Mouse (Mus musculus) G1E (cell line): ENCODE measurements around the gene Clybl. TPM values are rescaled to one million over a fixed set of nuclear protein-coding genes. Genes with fewer than 3 reads are reported as not detected.

Experiments
- ATAC-seq: 2 replicates; pipeline ENCODE4 v1.8.0; 2016; ENCODE audit warnings: mild to moderate bottlenecking; ENCODE audit not compliant: insufficient number of reproducible peaks, poor library complexity, low FRiP score, severe bottlenecking; ENCODE audit errors: extremely low read depth
- DNase-seq: peaks from one replicate; pipeline ENCODE4 v3.0.0; 2012; ENCODE audit warnings: low spot score
- H3K27me3 ChIP-seq: 2 replicates; pipeline ENCODE4 v1.6.1; 2012; ENCODE audit warnings: mild to moderate bottlenecking, low read length, inconsistent platforms; ENCODE audit not compliant: insufficient read depth
- H3K36me3 ChIP-seq: replicated peaks from 2 replicates; pipeline ENCODE3; 2012; ENCODE audit warnings: mild to moderate bottlenecking, inconsistent platforms
- H3K4me1 ChIP-seq: 2 replicates; pipeline ENCODE4 v1.6.1; 2012; ENCODE audit warnings: low read depth, low read length, inconsistent platforms, mixed read lengths; ENCODE audit not compliant: insufficient read depth
- H3K4me3 ChIP-seq: 2 replicates; pipeline ENCODE4 v1.5.1; 2012; ENCODE audit warnings: low read depth, mild to moderate bottlenecking, inconsistent platforms, low read length, moderate library complexity, mixed read lengths
- H3K9me3 ChIP-seq: replicated peaks from 2 replicates; pipeline ENCODE4 v1.6.1; 2012; ENCODE audit warnings: inconsistent platforms
- CTCF ChIP-seq: IDR thresholded peaks from 2 replicates; pipeline ENCODE4 v1.5.1; 2012; ENCODE audit warnings: low read depth, low read length, inconsistent platforms, mixed read lengths
- GATA1 ChIP-seq: IDR thresholded peaks from 2 replicates; pipeline ENCODE4 v1.6.1; 2012; ENCODE audit warnings: borderline replicate concordance, low read length, inconsistent platforms, mixed read lengths
- GATA2 ChIP-seq: IDR thresholded peaks from 2 replicates; pipeline ENCODE4 v1.6.1; 2012; ENCODE audit warnings: low read depth, low read length, inconsistent platforms, borderline replicate concordance
- POLR2AphosphoS5 ChIP-seq: IDR thresholded peaks from 2 replicates; pipeline ENCODE4 v1.6.1; 2012; ENCODE audit warnings: low read depth, low read length, inconsistent platforms; ENCODE audit not compliant: insufficient replicate concordance
- TAL1 ChIP-seq: conservative IDR thresholded peaks from 2 replicates; pipeline ENCODE4 v1.6.1; 2012; ENCODE audit warnings: low read depth, low read length, inconsistent platforms, mixed read lengths
- polyA plus RNA-seq: library from polyadenylated mRNA; stranded (reverse); fragments of >175 nt; gene quantifications from 2 replicates; pipeline ENCODE4 v1.2.3, GENCODE M21; 2012
- total RNA-seq, 2 experiments: library from RNA; stranded (forward) in 1 of 2; stranded (reverse) in 1 of 2; fragments of 200-1000 nt in 1 of 2; fragments of >200 nt in 1 of 2; fragmentation: Nextera tagmentation in 1 of 2; gene quantifications; 2 replicates each; pipeline ENCODE4 v1.2.3; 2014 to 2017

The Clybl gene
- total and polyA plus RNA-seq, 3 experiments: 44.6 to 263 (median 45.1) TPM

DNA sequence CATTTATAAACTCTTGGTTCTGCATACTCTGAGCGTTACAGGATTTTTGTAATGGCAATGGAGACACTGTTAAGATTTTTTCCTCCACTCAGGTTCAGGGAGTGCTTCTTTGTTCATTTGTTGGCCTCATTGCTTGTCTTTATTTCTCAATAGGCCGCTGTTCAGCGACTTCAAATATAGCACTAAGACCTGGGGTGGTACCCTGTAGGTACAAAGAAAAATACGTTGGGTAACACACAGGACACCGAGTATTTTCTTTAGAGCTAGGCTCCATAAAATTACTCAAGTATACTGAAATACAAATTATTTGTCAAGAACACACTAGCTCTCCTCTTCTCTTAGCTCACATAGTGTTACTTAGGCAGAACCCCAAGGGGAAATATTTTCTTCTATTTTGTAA lies 48.5 kb downstream of the Clybl start:
- ATAC-seq (no peak), DNase-seq (no peak)
- Histone ChIP-seq H3K36me3 (peaks cover 25% of the 10 kb centered on the region), H3K4me1 (no peaks in the 10 kb centered on the region), H3K27me3 (no peaks in the 10 kb centered on the region), H3K9me3 (no peaks in the 10 kb centered on the region), H3K4me3 (no peak overlapping the region)
- TF ChIP-seq CTCF: no peak
- TF ChIP-seq GATA1: no peak
- TF ChIP-seq TAL1: no peak
- no peak for TF ChIP-seq POLR2AphosphoS5
- no peak for TF ChIP-seq GATA2

DNA sequence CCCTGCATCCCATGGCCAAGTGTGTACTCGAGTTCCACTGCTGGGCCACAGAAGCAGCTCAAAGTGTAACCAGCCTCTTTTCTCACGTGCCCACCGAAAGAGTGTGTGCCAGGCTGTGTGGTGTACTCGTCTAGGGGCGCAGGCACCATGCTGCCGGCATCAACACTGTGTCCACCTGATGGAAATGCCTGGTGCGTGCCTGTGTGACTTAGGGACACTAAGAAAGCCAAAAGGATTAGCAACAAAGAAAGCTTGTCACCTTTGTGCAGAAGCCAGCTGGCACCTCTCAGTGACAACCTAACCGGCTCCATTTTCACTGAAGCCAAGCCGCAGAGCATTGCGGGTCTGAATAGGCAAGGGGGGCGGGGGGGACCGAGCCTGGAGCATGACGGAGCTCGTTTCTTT lies 49.1 kb downstream of the Clybl start:
- no peak overlapping the region for H3K4me3 ChIP-seq
- H3K4me1 ChIP-seq: no peaks in the 10 kb centered on the region
- peaks cover 19% of the 10 kb centered on the region for H3K36me3 ChIP-seq
- no peaks in the 10 kb centered on the region for H3K9me3 ChIP-seq
- ATAC-seq (no peak), DNase-seq (no peak)
- no peaks in the 10 kb centered on the region for H3K27me3 ChIP-seq
- TF ChIP-seq TAL1 (no peak), CTCF (no peak), POLR2AphosphoS5 (no peak), GATA1 (no peak), GATA2 (no peak)

GRCm38 (mm10) chr14:122231073-122231472 lies 49.6 kb downstream of the Clybl start:
- DNase-seq: no peak
- Histone ChIP-seq H3K36me3 (peaks cover 17% of the 10 kb centered on the region), H3K9me3 (no peaks in the 10 kb centered on the region), H3K27me3 (no peaks in the 10 kb centered on the region), H3K4me1 (no peaks in the 10 kb centered on the region), H3K4me3 (no peak overlapping the region)
- ATAC-seq: no peak
- TF ChIP-seq GATA2 (no peak), POLR2AphosphoS5 (no peak), GATA1 (no peak), TAL1 (no peak), CTCF (no peak)

- H3K4me3 ChIP-seq: no peak overlapping the region
- DNase-seq: no peak
Measured at GRCm38 (mm10) chr14:122233212-122233714, 51.8 kb downstream of the Clybl start.

DNA sequence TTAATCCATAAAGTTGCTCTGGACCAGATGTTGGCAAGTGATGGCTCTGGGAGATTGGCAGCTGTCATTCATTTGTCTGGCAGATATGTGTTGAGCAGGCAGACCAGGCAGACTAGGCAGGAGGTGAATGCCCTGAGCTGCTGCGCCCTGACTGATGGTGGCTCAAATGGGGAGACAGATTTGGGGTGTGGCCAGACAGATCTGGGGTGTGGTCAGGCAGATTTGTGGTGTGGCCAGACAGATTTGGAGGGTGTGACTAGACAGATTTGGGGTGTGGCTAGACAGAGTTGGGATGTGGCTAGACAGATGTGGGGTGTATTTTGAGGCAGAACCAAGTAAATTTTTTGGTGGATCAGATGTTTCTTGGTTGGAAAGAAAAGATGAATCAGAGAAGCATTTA lies 62.4 kb downstream of the Clybl start:
- peaks cover 5% of the 10 kb centered on the region for H3K4me1 ChIP-seq
- no peak for TF ChIP-seq GATA1
- TF ChIP-seq GATA2: no peak
- no peak for TF ChIP-seq TAL1
- no peak for TF ChIP-seq POLR2AphosphoS5
- no peak for TF ChIP-seq CTCF
- peak; percentile 65 for ATAC-seq
- no peaks in the 10 kb centered on the region for H3K9me3 ChIP-seq
- H3K36me3 ChIP-seq: peaks cover 14% of the 10 kb centered on the region
- no peak for DNase-seq
- no peak overlapping the region for H3K4me3 ChIP-seq
- H3K27me3 ChIP-seq: no peaks in the 10 kb centered on the region

More at GRCm38 (mm10) chr14:122233212-122233714, 51.8 kb downstream of the Clybl start:
- Histone ChIP-seq H3K27me3 (no peaks in the 10 kb centered on the region), H3K9me3 (no peaks in the 10 kb centered on the region), H3K4me1 (no peaks in the 10 kb centered on the region), H3K36me3 (peaks cover 9% of the 10 kb centered on the region)
- TF ChIP-seq GATA2 (no peak), GATA1 (no peak), CTCF (no peak), POLR2AphosphoS5 (no peak), TAL1 (no peak)
- no peak for ATAC-seq

DNA sequence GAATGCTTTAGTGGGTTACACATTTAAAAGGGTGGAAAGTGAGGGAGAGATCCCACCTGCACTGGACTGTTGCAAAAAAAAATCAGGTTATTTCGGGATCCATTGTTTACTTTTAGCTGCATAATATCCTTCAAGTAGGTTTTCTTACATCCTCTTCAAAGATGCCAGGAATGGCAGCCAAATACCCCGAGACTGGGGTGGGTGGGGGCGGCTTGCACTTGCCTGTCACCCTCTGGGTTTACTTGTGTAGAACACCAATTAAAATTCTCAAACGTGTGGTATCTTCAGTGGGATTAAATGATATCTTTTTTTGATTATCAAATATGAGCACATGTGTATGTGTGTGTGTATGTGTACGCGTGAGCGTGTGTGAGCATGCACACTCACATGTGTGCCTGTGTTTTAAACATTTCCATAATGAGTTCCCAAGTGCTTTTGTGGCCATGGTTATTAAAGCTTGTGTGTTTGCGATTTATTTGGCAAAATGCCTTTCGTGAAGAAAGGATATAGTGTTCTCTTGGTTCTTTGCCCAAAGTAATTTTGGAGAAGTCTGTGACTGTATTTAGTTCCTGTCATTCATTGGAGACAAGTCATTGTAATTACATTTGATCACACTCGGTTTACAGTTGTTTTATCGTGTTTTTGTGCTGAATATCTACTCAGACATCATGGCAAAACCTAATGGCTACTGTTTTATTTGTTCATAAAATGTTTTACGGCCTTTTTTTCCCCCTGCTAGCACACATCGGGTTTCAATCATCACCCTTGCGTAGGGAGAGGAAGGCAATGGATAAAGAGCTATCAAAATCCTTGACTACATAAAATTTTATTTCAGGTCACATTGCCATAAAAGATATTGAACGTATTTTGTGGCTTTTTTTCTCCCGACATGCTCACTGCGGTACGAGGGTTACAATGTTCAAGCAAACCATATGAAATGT lies 65.7 kb downstream of the Clybl start:
- ATAC-seq (no peak), DNase-seq (no peak)
- Histone ChIP-seq H3K4me1 (peaks cover 5% of the 10 kb centered on the region), H3K27me3 (no peaks in the 10 kb centered on the region), H3K9me3 (no peaks in the 10 kb centered on the region), H3K36me3 (peaks cover 6% of the 10 kb centered on the region), H3K4me3 (no peak overlapping the region)
- TF ChIP-seq GATA1 (no peak), TAL1 (no peak), GATA2 (no peak), CTCF (no peak), POLR2AphosphoS5 (no peak)
